Mouse (Mus musculus) spleen, adult 2 months (tissue): ENCODE measurements at regions not wholly inside any gene's neighbourhood (a gene's known extent, or its start where the extent isn't known, plus 50 kb on each side); places are given as distances from the start of the nearest gene placed in this dataset.
A peak's percentile ranks its signal among the peaks of the same experiment; 100 is the strongest.

ENCODE experiments used
- DNase-seq, 2 experiments: peaks; one replicate each; pipeline versions ENCODE4 v3.0.0 to v3.0.0-alpha.2; 2012 to 2021; ENCODE audit warnings: low spot score in 2 of 2, low read depth in 1 of 2
- H3K27ac ChIP-seq: fragments of 200-500 bp; 2 replicates; pipeline ENCODE4 v1.5.1; 2012; ENCODE audit warnings: low read length, inconsistent platforms; ENCODE audit not compliant: insufficient read depth
- H3K27me3 ChIP-seq: fragments of 200-500 bp; 2 replicates; pipeline ENCODE4 v1.6.1; 2012; ENCODE audit warnings: mild to moderate bottlenecking, moderate library complexity, low read length, inconsistent platforms; ENCODE audit not compliant: control insufficient read depth, insufficient read depth
- H3K36me3 ChIP-seq: fragments of 200-500 bp; 2 replicates; pipeline ENCODE4 v1.6.1; 2012; ENCODE audit warnings: mild to moderate bottlenecking, low read length, inconsistent platforms; ENCODE audit not compliant: control insufficient read depth, insufficient read depth
- H3K4me1 ChIP-seq: fragments of 200-500 bp; 2 replicates; pipeline ENCODE4 v1.6.1; 2011; ENCODE audit warnings: inconsistent platforms; ENCODE audit not compliant: control insufficient read depth, insufficient read depth, insufficient read length
- H3K4me3 ChIP-seq: fragments of 200-500 bp; 2 replicates; pipeline ENCODE4 v1.5.1; 2011; ENCODE audit warnings: mild to moderate bottlenecking, inconsistent platforms; ENCODE audit not compliant: insufficient read depth, insufficient read length; ENCODE audit errors: extremely low read depth
- CTCF ChIP-seq: fragments of 200-500 bp; IDR thresholded peaks from 2 replicates; pipeline ENCODE4 v1.5.1; 2011; ENCODE audit warnings: mild to moderate bottlenecking, inconsistent platforms; ENCODE audit not compliant: insufficient read depth, insufficient read length, insufficient replicate concordance; ENCODE audit errors: extremely low read depth
- POLR2A ChIP-seq: fragments of 200-500 bp; IDR thresholded peaks from 2 replicates; pipeline ENCODE4 v1.6.1; 2011; ENCODE audit warnings: low read depth, low read length, inconsistent platforms
- WGBS: fragments of 180-500 bp; shearing (Covaris S2); methylation state at CpG from one replicate; pipeline ENCODE4 v1.1.7; 2018; 5-methylcytosine and 5-hydroxymethylcytosine counted together

DNA sequence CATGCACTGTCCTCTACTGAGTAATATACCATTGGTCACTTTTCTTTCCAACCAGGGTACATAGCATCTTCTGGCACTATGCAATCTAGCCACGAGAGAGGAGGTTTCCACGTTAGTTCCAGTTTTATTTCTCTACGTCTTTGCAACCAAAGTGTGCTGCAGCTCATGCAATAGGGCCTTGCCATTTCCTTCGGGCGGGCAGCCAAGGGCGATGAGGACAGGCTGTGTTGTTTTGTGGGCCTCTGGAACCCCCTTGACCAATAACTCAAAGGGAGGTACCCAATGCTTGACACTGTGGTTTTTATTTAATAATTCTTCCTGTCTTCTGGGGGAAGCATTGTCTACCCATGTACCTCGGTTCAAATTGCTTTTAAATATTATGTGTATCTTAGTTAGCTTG, 139.0 kb downstream of the Csl start:
- no peak for TF ChIP-seq POLR2A
- no peak for TF ChIP-seq CTCF
- H3K4me3 ChIP-seq: no peak overlapping the region
- no peak overlapping the region for H3K27ac ChIP-seq
- H3K4me1 ChIP-seq: no peaks in the 10 kb centered on the region
- no peaks in the 10 kb centered on the region for H3K36me3 ChIP-seq
- H3K27me3 ChIP-seq: no peaks in the 10 kb centered on the region
- DNase-seq: no peak
- 37% methylated on average over 7 of the region's 7 CpGs for WGBS

DNA sequence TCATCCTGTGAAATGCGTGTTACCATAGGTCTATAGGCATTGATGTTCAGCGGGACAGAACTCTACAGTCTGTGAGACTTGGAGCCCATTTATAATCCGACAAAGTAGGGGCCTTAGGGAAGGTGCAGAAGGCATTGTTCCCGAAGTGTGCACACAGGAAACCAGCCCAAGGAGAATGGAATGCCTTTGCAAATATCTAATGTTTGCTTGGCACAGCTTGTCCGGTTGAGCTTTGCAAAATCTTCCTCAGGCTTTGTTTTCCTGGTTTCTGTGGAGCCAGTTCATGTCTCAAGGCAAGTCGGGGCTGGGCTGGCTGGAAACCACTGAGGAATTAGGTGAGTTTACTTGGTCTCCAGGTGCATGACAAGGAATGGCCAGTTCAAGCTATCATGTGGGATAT, 132.1 kb downstream of the Csl start:
- 70% methylated on average over 6 of the region's 6 CpGs for WGBS
- Histone ChIP-seq H3K36me3 (no peaks in the 10 kb centered on the region), H3K27me3 (no peaks in the 10 kb centered on the region), H3K27ac (no peak overlapping the region), H3K4me3 (no peak overlapping the region), H3K4me1 (peaks cover 2% of the 10 kb centered on the region; the same call in 1 of the 2 replicates)
- DNase-seq: no peak
- TF ChIP-seq CTCF (no peak), POLR2A (no peak)

- no peak for DNase-seq
- Histone ChIP-seq H3K4me1 (peaks cover 2% of the 10 kb centered on the region; the same call in 1 of the 2 replicates), H3K4me3 (no peak overlapping the region), H3K36me3 (no peaks in the 10 kb centered on the region), H3K27ac (no peak overlapping the region), H3K27me3 (no peaks in the 10 kb centered on the region)
- 26% methylated on average over 6 of the region's 6 CpGs for WGBS
- no peak for TF ChIP-seq POLR2A
- no peak for TF ChIP-seq CTCF
Measured at GRCm38 (mm10) chr10:99632250-99632985, 127.0 kb downstream of the Csl start.

DNA sequence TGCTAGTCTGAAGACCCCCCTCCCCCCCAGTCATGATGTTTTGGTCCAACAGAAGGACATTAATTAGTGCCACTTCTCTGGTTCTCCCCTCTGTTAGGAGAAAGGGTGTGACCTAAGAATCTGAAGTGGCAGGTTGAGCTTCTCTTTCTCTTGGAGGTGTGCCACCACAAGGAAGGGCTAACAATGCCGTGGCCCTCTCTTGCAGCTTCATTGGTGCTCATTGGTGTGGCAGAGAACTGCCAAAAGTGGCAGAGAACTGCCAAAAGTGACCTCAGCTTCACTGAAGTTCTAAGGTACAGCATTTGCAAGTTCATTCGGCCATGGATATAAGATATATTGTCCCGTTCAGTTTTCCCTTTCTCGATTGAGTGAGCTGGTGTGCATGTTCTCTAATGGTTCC, 123.7 kb downstream of the Csl start:
- WGBS: 81% methylated on average over 4 of the region's 4 CpGs
- no peak for DNase-seq
- H3K4me1 ChIP-seq: peaks cover 2% of the 10 kb centered on the region; the same call in 1 of the 2 replicates
- H3K4me3 ChIP-seq: no peak overlapping the region
- H3K27ac ChIP-seq: no peak overlapping the region
- H3K36me3 ChIP-seq: no peaks in the 10 kb centered on the region
- no peaks in the 10 kb centered on the region for H3K27me3 ChIP-seq
- TF ChIP-seq CTCF (no peak), POLR2A (no peak)

GRCm38 (mm10) chr10:99639022-99639421, 120.4 kb downstream of the Csl start:
- 87% methylated on average over 7 of the region's 7 CpGs for WGBS

GRCm38 (mm10) chr10:99639469-99639868, 120.0 kb downstream of the Csl start:
- H3K36me3 ChIP-seq: no peaks in the 10 kb centered on the region
- H3K4me3 ChIP-seq: no peak overlapping the region
- WGBS: 69% methylated on average over 5 of the region's 5 CpGs
- no peaks in the 10 kb centered on the region for H3K27me3 ChIP-seq
- TF ChIP-seq POLR2A (no peak), CTCF (no peak)
- no peak for DNase-seq
- no peaks in the 10 kb centered on the region for H3K4me1 ChIP-seq
- H3K27ac ChIP-seq: no peak overlapping the region

More at GRCm38 (mm10) chr10:99639022-99639421, 120.4 kb downstream of the Csl start:
- no peak for DNase-seq
- Histone ChIP-seq H3K27me3 (no peaks in the 10 kb centered on the region), H3K4me3 (no peak overlapping the region), H3K4me1 (no peaks in the 10 kb centered on the region), H3K27ac (no peak overlapping the region), H3K36me3 (no peaks in the 10 kb centered on the region)
- no peak for TF ChIP-seq POLR2A
- no peak for TF ChIP-seq CTCF

DNA sequence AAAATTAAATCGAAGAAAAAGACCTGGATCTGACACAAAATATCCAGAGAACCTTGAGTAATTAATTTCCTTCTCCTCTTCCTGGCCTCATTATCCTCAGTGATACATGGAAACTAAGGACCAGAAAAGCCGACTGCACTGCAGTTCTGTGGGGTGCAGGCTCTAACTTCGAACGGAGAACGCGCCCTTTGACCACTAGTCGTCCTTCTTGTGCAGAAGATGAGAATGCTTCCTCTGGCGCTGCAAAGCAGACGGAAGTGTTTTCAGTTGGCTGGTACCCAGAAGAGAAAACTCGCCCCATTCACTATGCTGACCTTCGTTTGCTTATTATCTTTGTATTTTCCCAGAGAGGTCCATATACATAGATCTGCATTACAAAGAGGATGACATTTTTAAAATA, 117.7 kb downstream of the Csl start:
- peak; percentile 12 to 35 for DNase-seq
- Histone ChIP-seq H3K4me3 (no peak overlapping the region), H3K27ac (no peak overlapping the region), H3K36me3 (no peaks in the 10 kb centered on the region), H3K27me3 (no peaks in the 10 kb centered on the region), H3K4me1 (no peaks in the 10 kb centered on the region)
- TF ChIP-seq CTCF (peak; percentile 57; the same call in 1 of the 2 replicates), POLR2A (no peak)
- 9% methylated on average over 11 of the region's 11 CpGs for WGBS
